Mouse (Mus musculus) limb, embryonic 12.5 days (tissue): ENCODE measurements at regions not wholly inside any gene's neighbourhood (a gene's known extent, or its start where the extent isn't known, plus 50 kb on each side); places are given as distances from the start of the nearest gene placed in this dataset.

Source experiments
- ATAC-seq: fragments of 200-750 bp; cut with Nextera tagmentation; 2 replicates; pipeline ENCODE4 v1.8.0; 2017; ENCODE audit warnings: low read depth, moderate TSS enrichment; ENCODE audit not compliant: insufficient number of reproducible peaks, insufficient read depth, low FRiP score, low TSS enrichment
- H3K27ac ChIP-seq: fragments of 300-500 bp; sonication (generic); 2 replicates; pipeline ENCODE4 v1.5.1; 2016; ENCODE audit warnings: mild to moderate bottlenecking, moderate library complexity
- H3K27me3 ChIP-seq: fragments of 300-500 bp; sonication (generic); 2 replicates; pipeline ENCODE4 v1.6.1; 2016; ENCODE audit warnings: mild to moderate bottlenecking, moderate library complexity
- H3K36me3 ChIP-seq: fragments of 300-500 bp; sonication (generic); 2 replicates; pipeline ENCODE4 v1.6.1; 2016; ENCODE audit warnings: mild to moderate bottlenecking, moderate library complexity
- H3K4me1 ChIP-seq: fragments of 300-500 bp; sonication (generic); replicated peaks from 2 replicates; pipeline ENCODE4 v1.6.1; 2016
- H3K4me2 ChIP-seq: fragments of 300-500 bp; sonication (generic); 2 replicates; pipeline ENCODE4 v1.6.1; 2016; ENCODE audit warnings: mild to moderate bottlenecking, moderate library complexity
- H3K4me3 ChIP-seq: fragments of 300-500 bp; sonication (generic); replicated peaks from 2 replicates; pipeline ENCODE4 v1.5.1; 2016; ENCODE audit warnings: mild to moderate bottlenecking
- H3K9ac ChIP-seq: fragments of 300-500 bp; sonication (generic); replicated peaks from 2 replicates; pipeline ENCODE4 v1.6.1; 2016; ENCODE audit warnings: mild to moderate bottlenecking, moderate library complexity
- H3K9me3 ChIP-seq: fragments of 300-500 bp; sonication (generic); 2 replicates; pipeline ENCODE4 v1.6.1; 2016; ENCODE audit warnings: mild to moderate bottlenecking, moderate library complexity
- WGBS: fragments of 180-500 bp; shearing (Covaris S2); methylation state at CpG from one replicate; pipeline ENCODE4 v1.1.7; 2016; 5-methylcytosine and 5-hydroxymethylcytosine counted together

GRCm38 (mm10) chr4:82234443-82234842 is 471.1 kb downstream of the Nfib start:
- peaks cover 12% of the 10 kb centered on the region for H3K9me3 ChIP-seq
- no peak overlapping the region for H3K4me2 ChIP-seq
- no peak overlapping the region for H3K9ac ChIP-seq
- H3K36me3 ChIP-seq = no peaks in the 10 kb centered on the region
- H3K4me1 ChIP-seq = 0 out of 2 replicates have a peak, but pooled peaks cover 4% of the 10 kb centered on the region
- no peak overlapping the region for H3K4me3 ChIP-seq
- ATAC-seq = no peak
- no peak overlapping the region for H3K27ac ChIP-seq
- 55% methylated on average over 5 of the region's 5 CpGs for WGBS
- H3K27me3 ChIP-seq = no peaks in the 10 kb centered on the region

DNA sequence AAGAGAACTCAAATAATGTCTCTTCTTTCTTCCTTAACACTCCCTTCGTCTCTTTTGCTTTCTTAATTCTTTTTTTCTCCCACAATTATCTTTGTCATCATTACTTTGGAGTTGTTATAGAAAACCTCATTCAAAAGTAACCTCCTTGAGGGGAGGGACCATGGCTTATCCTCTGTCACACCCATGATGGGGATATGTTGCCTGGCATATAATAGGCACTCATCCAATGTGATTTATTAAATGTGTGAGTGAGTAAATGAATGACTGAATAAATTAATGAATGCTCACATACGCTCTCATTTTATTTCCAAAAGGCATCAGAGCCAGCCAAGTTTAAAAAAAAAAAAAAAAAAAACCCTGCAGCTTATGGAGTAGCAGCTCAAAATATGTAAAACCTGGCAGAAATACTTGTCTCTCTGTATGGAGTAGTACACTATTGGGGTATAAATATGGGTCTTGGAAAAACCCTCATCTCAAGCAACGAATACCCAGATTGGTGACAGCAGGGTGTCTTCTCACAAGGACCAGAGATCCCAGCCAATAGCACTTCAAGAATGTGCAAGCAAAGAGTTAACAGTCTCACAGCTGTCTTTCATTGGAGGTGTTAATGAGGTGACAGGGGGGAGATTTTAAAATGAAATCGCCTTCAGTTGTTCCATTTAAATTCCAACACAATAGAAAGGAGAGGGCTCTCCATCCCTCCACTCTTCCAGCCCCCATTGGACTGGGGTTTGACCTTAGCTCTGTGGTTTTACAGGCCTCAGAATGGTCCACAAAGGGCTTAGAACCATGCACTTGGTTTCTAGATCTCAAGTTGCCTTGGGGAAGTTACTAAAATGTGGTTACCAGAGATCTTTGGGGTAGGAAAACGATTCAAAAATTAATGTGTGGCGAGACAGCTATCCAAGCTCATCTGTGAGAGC is 479.1 kb downstream of the Nfib start:
- Histone ChIP-seq H3K4me3 (no peak overlapping the region), H3K9ac (no peak overlapping the region), H3K9me3 (no peaks in the 10 kb centered on the region), H3K27me3 (no peaks in the 10 kb centered on the region), H3K4me1 (peaks cover 19% of the 10 kb centered on the region), H3K27ac (0 out of 2 replicates have a peak overlapping the region, but pooled peaks have one; percentile 53), H3K36me3 (no peaks in the 10 kb centered on the region), H3K4me2 (no peak overlapping the region)
- ATAC-seq = peak; percentile 56; the same call in 1 of the 2 replicates
- 41% methylated on average over 6 of the region's 6 CpGs for WGBS

- no peaks in the 10 kb centered on the region for H3K9me3 ChIP-seq
- no peaks in the 10 kb centered on the region for H3K36me3 ChIP-seq
- no peak for ATAC-seq
- H3K27me3 ChIP-seq = no peaks in the 10 kb centered on the region
- H3K4me1 ChIP-seq = peaks cover 27% of the 10 kb centered on the region
- no peak overlapping the region for H3K4me3 ChIP-seq
- 25% methylated on average over 8 of the region's 8 CpGs for WGBS
- H3K27ac ChIP-seq = peak overlapping the region; percentile 51; the same call in 1 of the 2 replicates
- no peak overlapping the region for H3K4me2 ChIP-seq
- H3K9ac ChIP-seq = no peak overlapping the region
Measured at GRCm38 (mm10) chr4:82220724-82221123, 484.8 kb downstream of the Nfib start.

GRCm38 (mm10) chr4:82220120-82220714 is 485.3 kb downstream of the Nfib start:
- Histone ChIP-seq H3K4me3 (no peak overlapping the region), H3K9me3 (no peaks in the 10 kb centered on the region), H3K27me3 (no peaks in the 10 kb centered on the region), H3K36me3 (no peaks in the 10 kb centered on the region), H3K4me1 (peaks cover 22% of the 10 kb centered on the region), H3K4me2 (no peak overlapping the region), H3K27ac (peak overlapping the region; percentile 51), H3K9ac (no peak overlapping the region)
- 70% methylated on average over 7 of the region's 7 CpGs for WGBS
- ATAC-seq = no peak

DNA sequence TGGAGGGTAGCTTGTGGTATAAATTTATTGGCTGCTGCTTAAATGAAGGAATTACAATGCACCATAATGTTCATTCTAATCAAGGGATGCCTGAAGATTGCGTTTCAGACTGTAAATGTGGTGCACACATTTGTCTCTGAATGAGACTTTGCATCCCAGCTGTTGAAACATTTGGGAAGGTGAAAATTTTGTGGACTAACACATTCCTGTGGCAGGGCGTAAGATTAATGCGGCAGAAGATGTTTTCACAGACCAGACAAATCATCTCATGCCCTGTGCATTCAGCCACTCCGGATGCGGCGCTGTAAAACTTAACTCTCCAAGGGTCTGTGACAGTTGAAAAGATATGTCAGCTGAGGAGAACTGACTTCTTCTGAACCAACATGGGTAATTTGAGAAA is 486.9 kb downstream of the Nfib start:
- Histone ChIP-seq H3K27ac (no peak overlapping the region), H3K27me3 (no peaks in the 10 kb centered on the region), H3K4me1 (peaks cover 22% of the 10 kb centered on the region), H3K9ac (no peak overlapping the region), H3K4me2 (no peak overlapping the region), H3K36me3 (no peaks in the 10 kb centered on the region), H3K4me3 (no peak overlapping the region), H3K9me3 (no peaks in the 10 kb centered on the region)
- no peak for ATAC-seq
- 67% methylated on average over 6 of the region's 6 CpGs for WGBS

DNA sequence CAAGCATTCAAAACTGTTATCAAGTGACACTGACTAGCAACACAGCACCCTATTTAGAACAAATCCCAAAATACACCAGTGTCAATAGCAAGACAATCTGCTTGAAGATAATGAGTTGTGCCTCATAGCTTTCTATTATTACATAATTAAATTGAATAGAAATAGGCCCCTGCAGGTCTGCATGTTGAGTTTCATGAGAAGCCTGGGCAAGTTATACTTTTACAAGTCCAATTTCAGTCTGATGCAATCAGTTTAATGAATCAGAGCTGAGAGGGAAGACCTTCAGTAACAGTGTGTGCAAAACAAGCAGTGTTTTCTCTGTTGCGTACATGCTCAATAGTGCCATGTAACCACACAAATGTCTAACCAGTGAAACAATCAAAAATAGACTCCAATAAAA is 498.5 kb downstream of the Nfib start:
- no peak for ATAC-seq
- no peaks in the 10 kb centered on the region for H3K4me1 ChIP-seq
- H3K36me3 ChIP-seq = no peaks in the 10 kb centered on the region
- no peak overlapping the region for H3K27ac ChIP-seq
- no peak overlapping the region for H3K4me2 ChIP-seq
- H3K9ac ChIP-seq = no peak overlapping the region
- H3K4me3 ChIP-seq = no peak overlapping the region
- H3K9me3 ChIP-seq = no peaks in the 10 kb centered on the region
- H3K27me3 ChIP-seq = no peaks in the 10 kb centered on the region
- WGBS = 98% methylated on average over 1 of the region's 1 CpGs

DNA sequence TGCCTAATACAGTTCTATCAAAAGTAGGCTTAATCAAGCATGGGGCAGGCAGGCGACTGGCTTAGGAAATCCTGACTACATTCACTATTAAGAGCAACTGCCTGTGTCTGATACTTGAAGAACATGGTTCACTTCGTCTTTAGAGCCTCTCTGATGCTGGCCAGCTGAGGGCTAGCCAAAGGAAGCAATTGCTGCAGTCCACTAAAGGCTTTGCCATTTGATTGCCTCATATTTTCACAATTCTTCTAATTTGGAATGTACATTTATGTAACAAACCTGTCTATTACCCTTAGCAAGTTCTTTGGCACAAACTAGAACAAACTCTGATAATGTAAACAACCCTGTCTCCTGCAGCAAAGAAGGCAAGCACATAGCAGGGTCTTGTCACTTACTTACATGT is 505.2 kb downstream of the Nfib start:
- Histone ChIP-seq H3K36me3 (no peaks in the 10 kb centered on the region), H3K4me2 (no peak overlapping the region), H3K4me1 (peaks cover 16% of the 10 kb centered on the region), H3K27ac (no peak overlapping the region), H3K27me3 (no peaks in the 10 kb centered on the region), H3K4me3 (no peak overlapping the region), H3K9me3 (no peaks in the 10 kb centered on the region), H3K9ac (no peak overlapping the region)
- 77% methylated on average over 2 of the region's 2 CpGs for WGBS
- no peak for ATAC-seq

DNA sequence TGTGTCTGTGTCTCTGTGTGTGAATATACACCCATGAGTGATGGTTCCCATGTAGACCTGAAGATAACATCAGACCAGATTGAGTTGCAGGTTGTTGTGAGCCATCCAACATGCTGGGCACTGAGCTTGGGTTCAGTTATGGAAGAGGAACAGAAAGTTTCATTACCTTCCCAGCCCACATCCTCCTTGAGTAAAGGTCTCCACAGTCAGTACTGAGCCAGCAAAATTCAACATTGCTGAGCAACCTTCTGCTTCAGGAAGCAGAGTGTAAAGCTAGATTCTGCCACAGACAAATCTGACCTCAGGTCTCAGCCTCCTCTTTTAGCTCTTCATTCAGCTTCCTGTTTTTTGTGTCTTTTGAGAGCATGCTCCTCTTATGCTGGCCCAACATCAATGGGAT is 506.4 kb downstream of the Nfib start:
- H3K36me3 ChIP-seq = no peaks in the 10 kb centered on the region
- no peak overlapping the region for H3K4me2 ChIP-seq
- H3K4me1 ChIP-seq = peaks cover 16% of the 10 kb centered on the region
- no peak overlapping the region for H3K27ac ChIP-seq
- H3K9me3 ChIP-seq = no peaks in the 10 kb centered on the region
- H3K4me3 ChIP-seq = no peak overlapping the region
- H3K27me3 ChIP-seq = no peaks in the 10 kb centered on the region
- H3K9ac ChIP-seq = no peak overlapping the region
- ATAC-seq = no peak

GRCm38 (mm10) chr4:82197611-82198010 is 507.9 kb downstream of the Nfib start:
- Histone ChIP-seq H3K27ac (peak overlapping the region; percentile 5; the same call in 1 of the 2 replicates), H3K9me3 (no peaks in the 10 kb centered on the region), H3K4me1 (peaks cover 16% of the 10 kb centered on the region), H3K27me3 (no peaks in the 10 kb centered on the region), H3K4me2 (no peak overlapping the region), H3K36me3 (no peaks in the 10 kb centered on the region), H3K9ac (no peak overlapping the region), H3K4me3 (no peak overlapping the region)
- no peak for ATAC-seq
- 56% methylated on average over 6 of the region's 6 CpGs for WGBS

- Histone ChIP-seq H3K9ac (no peak overlapping the region), H3K36me3 (no peaks in the 10 kb centered on the region), H3K4me2 (no peak overlapping the region), H3K27me3 (no peaks in the 10 kb centered on the region), H3K9me3 (no peaks in the 10 kb centered on the region), H3K4me3 (no peak overlapping the region), H3K27ac (no peak overlapping the region), H3K4me1 (peaks cover 16% of the 10 kb centered on the region)
- 49% methylated on average over 6 of the region's 6 CpGs for WGBS
- no peak for ATAC-seq
Measured at GRCm38 (mm10) chr4:82196024-82196647, 509.4 kb downstream of the Nfib start.

GRCm38 (mm10) chr4:82193905-82194304 is 511.6 kb downstream of the Nfib start:
- H3K9me3 ChIP-seq = no peaks in the 10 kb centered on the region
- no peaks in the 10 kb centered on the region for H3K27me3 ChIP-seq
- 53% methylated on average over 5 of the region's 5 CpGs for WGBS
- no peak overlapping the region for H3K4me2 ChIP-seq
- no peak overlapping the region for H3K9ac ChIP-seq
- H3K36me3 ChIP-seq = no peaks in the 10 kb centered on the region
- no peak for ATAC-seq
- H3K27ac ChIP-seq = no peak overlapping the region
- no peak overlapping the region for H3K4me3 ChIP-seq
- H3K4me1 ChIP-seq = peaks cover 16% of the 10 kb centered on the region
